In genomic region chr9:48775561-48775960, GRCm38 (mm10) we compare ENCODE assay signal across 18 mouse cellular contexts.
DNase-seq lines count a peak whose midpoint lies in the region; ATAC-seq and TF ChIP-seq lines count a peak whose summit lies in the region.
"Had no signal": no experiment of that assay in that cellular context is flagged by ENCODE, and none has a peak within 500 bp of the region (broad histone marks: within the 10 kb centered on the region; RNA-seq: fewer than 3 reads in every experiment).

No protein-coding gene starts in this region.

- no peaks in the 10 kb centered on the region for H3K9me3 ChIP-seq in lung, postnatal 0 days (ENCODE audit: low read length)
- H3K9me3 ChIP-seq: embryonic facial prominence, embryonic 12.5 days; heart, embryonic 15.5 days; hindbrain, embryonic 12.5 days; lung, embryonic 15.5 days had no signal

- H3K4me3 ChIP-seq in lung, postnatal 0 days (ENCODE audit: low read depth, low read length), result no peak overlapping the region
- H3K4me3 ChIP-seq in lung, adult 2 months (replicated peaks; ENCODE audit: extremely low read depth, low read depth, low read length), result no peak overlapping the region
- H3K4me3 ChIP-seq: embryonic facial prominence, embryonic 12.5 days; erythroblast, embryonic 14.5 days; heart, embryonic 15.5 days; hindbrain, embryonic 12.5 days; lung, embryonic 15.5 days had no signal

- TF ChIP-seq POLR2A in lung, adult 2 months (IDR thresholded peaks at IDR 0.05; ENCODE audit: borderline replicate concordance, extremely low read depth, low read depth, low read length), result no peak

- DNase-seq in heart, adult 9 months (ENCODE audit: low spot score in 2 of 2), result peak; percentile 51 to 68
- DNase-seq in heart, postnatal 4 days, result no peak
- DNase-seq in lung, postnatal 0 days (ENCODE audit: low spot score), result peak; percentile 92
- no peak for DNase-seq in lung, adult 2 months
- peak; percentile 27 for DNase-seq in gastrocnemius, postnatal 14 days
- peak; percentile 85 for DNase-seq in skeletal muscle tissue, adult 2 months (ENCODE audit: low read depth, low spot score)
- DNase-seq in retina, embryonic 14.5 days (ENCODE audit: low spot score), result no peak
- DNase-seq: adrenal gland, postnatal 10 days; cerebellum, adult 9-10 months; kidney, postnatal 14 days; thymus, postnatal 25 days had no signal

- no peaks in the 10 kb centered on the region for H3K36me3 ChIP-seq in lung, postnatal 0 days (ENCODE audit: insufficient read depth, low read length)
- H3K36me3 ChIP-seq: embryonic facial prominence, embryonic 12.5 days; heart, embryonic 15.5 days; hindbrain, embryonic 12.5 days; lung, embryonic 15.5 days had no signal

- WGBS in lung, postnatal 0 days, result 23% methylated on average over 2 of the region's 2 CpGs
- WGBS in lung, adult 2 months, result 35% methylated on average over 2 of the region's 2 CpGs

- H3K4me2 ChIP-seq in lung, postnatal 0 days (replicated peaks; ENCODE audit: low read depth, low read length), result no peak overlapping the region
- H3K4me2 ChIP-seq: embryonic facial prominence, embryonic 12.5 days; heart, embryonic 15.5 days; hindbrain, embryonic 12.5 days; liver, embryonic 11.5 days; lung, embryonic 15.5 days had no signal

- no peaks in the 10 kb centered on the region for H3K27me3 ChIP-seq in lung, postnatal 0 days (replicated peaks; ENCODE audit: insufficient read depth, low read length)
- H3K27me3 ChIP-seq: embryonic facial prominence, embryonic 12.5 days; hindbrain, embryonic 12.5 days; lung, embryonic 15.5 days had no signal

- no peak for TF ChIP-seq CTCF in lung, postnatal 0 days (IDR thresholded peaks at IDR 0.05)
- TF ChIP-seq CTCF in lung, adult 2 months (IDR thresholded peaks at IDR 0.05; ENCODE audit: insufficient read depth, low read length), result no peak

- peak; percentile 100 for TF ChIP-seq EP300 in lung, postnatal 0 days (IDR thresholded peaks at IDR 0.05)

- peak overlapping the region; percentile 79 for H3K27ac ChIP-seq in lung, postnatal 0 days (ENCODE audit: low read length)
- H3K27ac ChIP-seq: embryonic facial prominence, embryonic 12.5 days; heart, embryonic 15.5 days; hindbrain, embryonic 12.5 days; lung, embryonic 15.5 days had no signal

- ATAC-seq in lung, postnatal 0 days, result peak; percentile 92
- ATAC-seq: activated CD4-positive, CD25-positive, alpha-beta regulatory T cell, adult 4 months had no signal

- peaks cover 12% of the 10 kb centered on the region for H3K4me1 ChIP-seq in lung, postnatal 0 days (ENCODE audit: insufficient read depth, low read depth, low read length)
- peaks cover 6% of the 10 kb centered on the region; the same call in 1 of the 2 replicates for H3K4me1 ChIP-seq in lung, adult 2 months (ENCODE audit: control insufficient read depth, insufficient read depth, low read length)
- H3K4me1 ChIP-seq: embryonic facial prominence, embryonic 12.5 days; heart, embryonic 15.5 days; lung, embryonic 15.5 days had no signal

- no peak overlapping the region for H3K9ac ChIP-seq in lung, postnatal 0 days (replicated peaks; ENCODE audit: low read depth)
- H3K9ac ChIP-seq: embryonic facial prominence, embryonic 12.5 days; heart, embryonic 15.5 days; hindbrain, embryonic 12.5 days; lung, embryonic 15.5 days had no signal

- intact Hi-C loops in gastrocnemius, postnatal 14 days (cut with DNase I; ENCODE audit: low total_unique reads), result no loop called here

Comparison
In these comparisons a context has a peak if more than half of its experiments do, and no peak if none do; other contexts are left out.
1. DNase-seq: peak in heart, adult 9 months (2 of 2), lung, postnatal 0 days (single experiment), gastrocnemius, postnatal 14 days (single experiment) and skeletal muscle tissue, adult 2 months (single experiment); none in heart, postnatal 4 days (single experiment), lung, adult 2 months (single experiment) and retina, embryonic 14.5 days (single experiment).